24 mouse cellular contexts compared by ENCODE assay signal in genomic region chr5:121870832-121871231, GRCm38 (mm10). TPM values are rescaled to one million over a fixed set of nuclear protein-coding genes. Genes with fewer than 3 reads are reported as not detected.
DNase-seq lines count a peak whose midpoint lies in the region; ATAC-seq and TF ChIP-seq lines count a peak whose summit lies in the region.
"Had no signal": no experiment of that assay in that cellular context is flagged by ENCODE, and none has a peak within 500 bp of the region (broad histone marks: within the 10 kb centered on the region; RNA-seq: fewer than 3 reads in every experiment).

No protein-coding gene starts in this region.

- H3K9me3 ChIP-seq in kidney, postnatal 0 days (replicated peaks; ENCODE audit: low read length): no peaks in the 10 kb centered on the region
- H3K9me3 ChIP-seq: embryonic facial prominence, embryonic 13.5 days; forebrain, embryonic 12.5 days; heart, embryonic 10.5 days; limb, embryonic 15.5 days had no signal

- H3K27me3 ChIP-seq in kidney, postnatal 0 days (ENCODE audit: insufficient read depth, low read length): no peaks in the 10 kb centered on the region
- H3K27me3 ChIP-seq: embryonic facial prominence, embryonic 13.5 days; limb, embryonic 15.5 days had no signal

- H3K4me1 ChIP-seq in kidney, postnatal 0 days (replicated peaks; ENCODE audit: insufficient read depth, low read length): no peaks in the 10 kb centered on the region
- H3K4me1 ChIP-seq in lung, adult 2 months (ENCODE audit: control insufficient read depth, insufficient read depth, low read length): no peaks in the 10 kb centered on the region
- no peaks in the 10 kb centered on the region for H3K4me1 ChIP-seq in brown adipose tissue, adult 24 weeks (ENCODE audit: control insufficient read depth, insufficient read depth, insufficient read length, low read length)
- H3K4me1 ChIP-seq: embryonic facial prominence, embryonic 13.5 days; forebrain, embryonic 12.5 days; heart, embryonic 10.5 days had no signal

- no peak overlapping the region for H3K4me2 ChIP-seq in kidney, postnatal 0 days (ENCODE audit: low read length)
- H3K4me2 ChIP-seq: embryonic facial prominence, embryonic 13.5 days; forebrain, embryonic 12.5 days; limb, embryonic 15.5 days; lung, embryonic 14.5 days had no signal

- DNase-seq in kidney, postnatal 0 days (ENCODE audit: low spot score): no peak
- DNase-seq in kidney, adult 8-10 months: no peak
- DNase-seq in lung, postnatal 10 days: peak; percentile 43
- no peak for DNase-seq in lung, adult 2 months
- DNase-seq in yolk sac, embryonic 10.5 days (ENCODE audit: low spot score): peak; percentile 55
- no peak for DNase-seq in T-cell, adult 2 months (ENCODE audit: low spot score)
- DNase-seq: adrenal gland, postnatal 10 days; cerebellum, adult 8-10 months; cerebellum, postnatal 36 days; embryo, embryonic 11 days; kidney, adult 18-20 months; layer of hippocampus, adult 9-11 months; left cerebral cortex, postnatal 4 days; midbrain, embryonic 14.5 days; thymus, postnatal 14 days had no signal

- TF ChIP-seq CTCF in kidney, postnatal 0 days (IDR thresholded peaks at IDR 0.05; ENCODE audit: low read depth): no peak
- TF ChIP-seq CTCF in lung, adult 2 months (IDR thresholded peaks at IDR 0.05; ENCODE audit: insufficient read depth, low read length): no peak

- H3K27ac ChIP-seq in kidney, postnatal 0 days: peak overlapping the region; percentile 54; the same call in 1 of the 2 replicates
- H3K27ac ChIP-seq in brown adipose tissue, adult 24 weeks (replicated peaks; ENCODE audit: low read depth, low read length): peak overlapping the region; percentile 82
- H3K27ac ChIP-seq: embryonic facial prominence, embryonic 13.5 days; forebrain, embryonic 12.5 days; heart, embryonic 10.5 days; left cerebral cortex, adult 2 months; limb, embryonic 15.5 days had no signal

- ATAC-seq in kidney, postnatal 0 days (replicated peaks; ENCODE audit: low FRiP score, low read depth): no peak
- ATAC-seq: hindbrain, embryonic 16.5 days had no signal

- no peak overlapping the region for H3K4me3 ChIP-seq in kidney, postnatal 0 days (replicated peaks; ENCODE audit: low read depth, low read length)
- no peak overlapping the region for H3K4me3 ChIP-seq in lung, adult 2 months (replicated peaks; ENCODE audit: extremely low read depth, low read depth, low read length)
- H3K4me3 ChIP-seq in brown adipose tissue, adult 24 weeks (ENCODE audit: insufficient read depth, low read depth, low read length): no peak overlapping the region
- H3K4me3 ChIP-seq: embryonic facial prominence, embryonic 13.5 days; erythroblast, embryonic 14.5 days; forebrain, embryonic 12.5 days; heart, embryonic 10.5 days; left cerebral cortex, adult 2 months; limb, embryonic 15.5 days had no signal

- WGBS in kidney, postnatal 0 days: 71% methylated on average over 6 of the region's 6 CpGs
- WGBS in lung, adult 2 months: 49% methylated on average over 6 of the region's 6 CpGs

- no peak for TF ChIP-seq POLR2A in lung, adult 2 months (IDR thresholded peaks at IDR 0.05; ENCODE audit: borderline replicate concordance, extremely low read depth, low read depth, low read length)

- H3K9ac ChIP-seq in kidney, postnatal 0 days (ENCODE audit: low read depth, low read length): no peak overlapping the region
- H3K9ac ChIP-seq: embryonic facial prominence, embryonic 13.5 days; forebrain, embryonic 12.5 days; limb, embryonic 15.5 days; lung, embryonic 14.5 days had no signal

- H3K36me3 ChIP-seq in kidney, postnatal 0 days (ENCODE audit: insufficient read depth, low read length): no peaks in the 10 kb centered on the region
- H3K36me3 ChIP-seq: limb, embryonic 15.5 days had no signal

RNA-seq across cellular contexts. Expression of gene Pheta1, which starts 22.0 kb away (rescaled TPM):
- polyA plus RNA-seq in kidney, postnatal 0 days (2015; fragmentation: Nextera tagmentation; extraction: Ambion mirVana): 25.7 and 26.7 TPM in 2 replicates
- 20.4 and 25.3 TPM in 2 replicates for polyA plus RNA-seq in lung, adult 2 months (2012; rRNA removed)
- polyA plus RNA-seq in brown adipose tissue, adult 24 weeks (2012; ENCODE audit: insufficient read depth, insufficient read length, missing spikeins): 2.5 and 3.0 TPM in 2 replicates

RNA-seq across cellular contexts. Expression of gene Sh2b3, which starts 33.4 kb away (rescaled TPM):
- polyA plus RNA-seq in kidney, postnatal 0 days (2015; fragmentation: Nextera tagmentation; extraction: Ambion mirVana): 19.4 and 21.0 TPM in 2 replicates
- polyA plus RNA-seq in lung, adult 2 months (2012; rRNA removed): 58.8 and 106 TPM in 2 replicates
- polyA plus RNA-seq in brown adipose tissue, adult 24 weeks (2012; ENCODE audit: insufficient read depth, insufficient read length, missing spikeins): 7.9 and 8.2 TPM in 2 replicates

Comparison
In these comparisons a context has a peak if more than half of its experiments do, and no peak if none do; other contexts are left out.
1. DNase-seq: peak in lung, postnatal 10 days (single experiment) and yolk sac, embryonic 10.5 days (single experiment); none in kidney, postnatal 0 days (single experiment), kidney, adult 8-10 months (0 of 2), lung, adult 2 months (single experiment) and T-cell, adult 2 months (single experiment).